Mouse (Mus musculus): ENCODE data around the gene Spib.

Gene Spib

DNA sequence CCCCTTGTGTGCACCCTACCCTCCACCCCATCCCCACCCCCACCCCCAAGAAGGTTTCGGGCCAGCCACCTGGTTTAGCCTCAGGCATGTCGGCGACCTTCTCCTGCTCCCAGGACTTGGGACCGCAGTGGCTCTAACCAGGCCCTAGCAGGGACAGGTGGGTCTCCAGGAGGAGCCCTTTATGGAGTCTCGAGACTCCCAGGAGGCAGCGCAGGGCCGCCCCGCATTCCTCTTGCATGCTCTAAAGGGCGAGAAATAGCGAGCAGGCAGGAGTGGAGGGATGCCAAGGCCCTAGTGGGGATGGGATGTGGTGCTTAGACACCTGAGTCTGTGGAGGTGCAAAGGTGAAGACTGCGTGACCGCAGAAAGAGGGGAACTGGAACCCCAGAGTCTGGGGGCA lies 7.4 kb downstream of the Spib start, which contains the start of gene Mybpc2:
Gene Mybpc2, minus strand, starts transcription at position 155 of the 400 bp plus-strand sequence.
- peak; percentile 45 for DNase-seq

GRCm38 (mm10) chr7:44523056-44523455 lies 8.8 kb downstream of the Spib start:
- no peak for DNase-seq

GRCm38 (mm10) chr7:44521710-44522109 lies 10.2 kb downstream of the Spib start:
- DNase-seq: peak; percentile 75

DNA sequence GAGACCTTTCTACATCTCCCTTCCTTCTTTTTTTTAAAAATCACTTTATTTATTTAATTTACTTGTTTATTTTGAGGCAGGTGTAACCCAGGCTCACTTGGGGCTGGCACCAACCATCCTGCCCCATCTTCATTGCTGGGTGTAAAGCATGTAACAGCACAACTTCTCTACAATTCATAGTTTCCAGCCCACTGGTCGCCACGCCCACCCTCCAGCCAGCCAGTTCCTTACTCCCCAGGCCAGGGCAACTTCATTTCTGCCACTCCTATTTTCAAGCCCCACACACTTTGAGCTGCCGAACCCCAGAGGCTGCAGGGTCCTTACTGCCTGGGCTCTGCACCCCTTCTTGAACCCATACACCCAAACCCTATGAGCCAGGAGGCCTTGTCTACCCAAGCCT lies 10.9 kb downstream of the Spib start:
- DNase-seq: no peak

DNA sequence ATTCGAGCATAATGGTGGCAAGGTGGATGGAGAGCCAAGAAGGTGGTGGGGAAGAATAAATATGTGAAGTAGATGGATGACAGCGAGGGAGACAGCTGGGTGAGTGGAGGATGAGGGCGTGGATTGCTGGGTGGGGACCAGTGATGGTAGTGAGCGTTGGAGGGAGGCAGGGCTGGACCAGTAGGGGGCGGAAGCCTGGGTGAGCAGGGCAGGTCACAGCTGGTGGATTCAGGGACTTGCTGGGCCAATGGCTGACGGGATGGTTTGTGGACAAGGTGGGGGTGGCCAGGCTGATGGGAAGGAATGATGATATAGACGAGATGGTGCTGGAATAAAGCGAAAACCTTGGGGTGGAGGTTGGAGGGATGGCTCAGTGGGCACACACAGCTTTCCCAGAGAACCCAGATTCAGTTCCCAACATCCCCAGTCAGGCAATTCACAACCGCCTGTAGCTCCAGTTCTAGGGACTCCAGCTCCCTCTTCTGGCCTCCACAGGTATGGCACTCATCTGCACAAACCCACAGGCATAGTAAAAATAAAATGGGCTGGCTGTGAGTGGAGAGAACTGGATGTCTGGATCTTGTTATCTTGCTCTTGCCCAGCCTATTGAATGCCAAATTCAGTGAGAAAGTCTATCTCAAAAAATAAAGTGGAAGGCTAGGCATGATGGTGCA lies 12.5 kb downstream of the Spib start:
- DNase-seq: no peak

- no peak for DNase-seq
Observed at GRCm38 (mm10) chr7:44507491-44507890, 24.4 kb downstream of the Spib start.

- peak; percentile 73 for DNase-seq
Observed at GRCm38 (mm10) chr7:44501563-44502115, 30.2 kb downstream of the Spib start.

DNA sequence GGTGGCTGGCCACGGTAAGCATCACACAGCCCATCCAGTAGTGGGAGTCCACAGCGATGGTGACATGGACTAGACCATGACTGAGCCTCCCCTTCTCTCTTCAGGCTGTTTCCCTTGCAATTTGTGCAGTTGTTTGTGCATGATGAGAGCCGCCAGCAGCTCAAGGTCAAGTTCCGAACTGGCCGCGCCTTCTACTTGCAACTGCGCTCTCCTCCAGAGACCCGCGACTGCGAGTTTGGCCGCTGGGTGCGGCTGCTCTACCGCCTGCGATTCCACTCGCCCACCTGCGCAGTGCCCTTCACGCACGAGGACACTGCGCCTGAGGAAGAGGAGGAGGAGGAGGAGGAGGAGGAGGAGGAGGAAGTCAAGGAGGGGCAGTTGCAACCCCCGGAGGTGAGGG lies 31.8 kb downstream of the Spib start:
- no peak for DNase-seq

DNA sequence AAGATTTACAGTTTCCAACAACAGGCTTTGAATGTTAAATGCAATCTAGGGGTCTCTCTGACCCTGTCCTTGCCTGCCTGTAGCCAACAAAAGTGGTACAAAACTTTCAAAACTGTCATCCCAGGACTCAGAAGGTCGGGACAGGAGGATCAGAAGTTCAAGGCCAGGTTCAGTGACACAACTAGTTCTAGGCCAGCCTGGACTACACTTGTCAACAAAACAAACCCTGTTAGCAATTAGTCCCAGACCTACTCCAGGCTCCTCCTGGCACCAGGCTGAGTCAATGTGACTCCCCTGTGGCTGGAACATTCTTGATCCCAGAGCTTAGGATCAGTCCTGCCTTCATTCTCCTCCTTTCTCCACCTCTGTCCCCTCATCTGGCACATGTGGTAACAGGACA lies 32.9 kb downstream of the Spib start:
- DNase-seq: no peak

DNA sequence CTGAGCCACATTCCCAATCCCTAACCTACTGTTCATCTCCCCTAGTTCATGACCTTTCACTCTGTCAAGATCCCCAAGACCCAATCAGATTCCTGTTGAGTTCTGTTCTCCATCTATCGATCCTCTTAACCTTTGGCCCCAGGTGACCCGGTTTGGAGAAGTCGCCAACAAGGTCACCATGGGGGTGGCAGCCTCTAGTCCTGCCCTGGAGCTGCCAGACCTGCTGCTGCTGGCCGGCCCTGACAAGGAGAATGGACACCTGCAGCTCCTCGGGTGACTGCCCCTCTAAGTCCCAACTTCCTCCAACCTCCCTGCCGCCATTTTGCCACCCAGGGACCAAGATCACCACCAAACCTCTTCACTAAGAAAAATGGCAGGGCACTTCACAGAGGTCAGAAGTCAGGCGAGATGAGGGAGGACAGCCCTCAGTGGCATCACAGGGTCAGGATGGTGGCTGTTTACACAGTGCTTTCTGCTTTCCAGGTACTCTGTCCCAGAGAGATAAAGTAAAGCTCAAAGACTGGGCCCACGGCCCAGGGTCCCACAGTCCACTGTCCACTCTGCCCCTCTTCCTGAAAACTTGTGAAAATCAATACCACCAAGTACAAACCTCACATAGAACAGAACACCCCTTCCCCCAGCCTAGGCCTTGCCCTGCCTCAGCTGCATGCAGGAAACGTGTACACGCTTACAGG lies 34.4 kb downstream of the Spib start:
- DNase-seq: no peak

GRCm38 (mm10) chr7:44496771-44497109 lies 35.1 kb downstream of the Spib start:
- DNase-seq: no peak

- peak; percentile 98 for DNase-seq
Observed at GRCm38 (mm10) chr7:44495992-44496770, 35.7 kb downstream of the Spib start, which contains the start of the genes Emc10 and Fam71e1. Emc10 (minus strand) TSS chr7:44496529. Fam71e1 (plus strand) TSS chr7:44496581.

- DNase-seq: no peak
Observed at GRCm38 (mm10) chr7:44495086-44495485, 36.8 kb downstream of the Spib start.

GRCm38 (mm10) chr7:44494681-44495080 lies 37.2 kb downstream of the Spib start:
- no peak for DNase-seq

DNA sequence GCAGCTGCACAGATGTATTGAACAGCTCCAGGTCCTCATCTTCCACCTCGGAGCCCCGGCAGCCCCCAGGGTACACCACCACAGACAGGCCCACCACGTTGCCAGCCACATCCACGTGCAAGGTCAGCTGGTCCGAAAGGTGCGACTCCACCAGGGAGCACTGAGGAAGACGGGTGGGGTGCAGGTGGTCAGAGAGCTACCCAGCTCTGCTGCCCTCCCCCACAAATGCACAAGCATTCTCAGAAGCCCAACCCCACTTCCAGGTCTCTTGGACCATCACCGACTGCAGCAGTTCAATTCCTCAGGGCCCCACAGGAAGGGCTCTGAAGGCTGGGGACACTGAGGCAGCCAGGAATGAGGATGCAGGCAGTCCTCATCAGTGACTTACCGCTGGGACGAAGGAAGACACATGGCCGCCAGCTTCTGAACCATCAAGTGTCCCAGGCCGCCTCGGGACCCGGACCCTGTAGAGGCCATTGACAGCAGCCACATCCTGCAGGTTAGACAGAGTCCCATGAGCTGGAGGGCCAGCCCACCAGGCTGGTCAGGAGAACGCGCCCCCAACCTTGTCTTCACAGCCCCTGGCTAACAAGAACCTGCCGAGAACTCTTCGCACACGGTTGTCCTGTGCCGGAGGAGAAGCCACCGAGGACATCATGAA lies 39.6 kb downstream of the Spib start:
- no peak for DNase-seq

GRCm38 (mm10) chr7:44491391-44491790 lies 40.5 kb downstream of the Spib start:
- DNase-seq: no peak

GRCm38 (mm10) chr7:44490281-44490680 lies 41.6 kb downstream of the Spib start:
- DNase-seq: no peak

GRCm38 (mm10) chr7:44488545-44488944 lies 43.3 kb downstream of the Spib start:
- no peak for DNase-seq

- no peak for DNase-seq
Observed at GRCm38 (mm10) chr7:44487936-44488335, 43.9 kb downstream of the Spib start.

DNA sequence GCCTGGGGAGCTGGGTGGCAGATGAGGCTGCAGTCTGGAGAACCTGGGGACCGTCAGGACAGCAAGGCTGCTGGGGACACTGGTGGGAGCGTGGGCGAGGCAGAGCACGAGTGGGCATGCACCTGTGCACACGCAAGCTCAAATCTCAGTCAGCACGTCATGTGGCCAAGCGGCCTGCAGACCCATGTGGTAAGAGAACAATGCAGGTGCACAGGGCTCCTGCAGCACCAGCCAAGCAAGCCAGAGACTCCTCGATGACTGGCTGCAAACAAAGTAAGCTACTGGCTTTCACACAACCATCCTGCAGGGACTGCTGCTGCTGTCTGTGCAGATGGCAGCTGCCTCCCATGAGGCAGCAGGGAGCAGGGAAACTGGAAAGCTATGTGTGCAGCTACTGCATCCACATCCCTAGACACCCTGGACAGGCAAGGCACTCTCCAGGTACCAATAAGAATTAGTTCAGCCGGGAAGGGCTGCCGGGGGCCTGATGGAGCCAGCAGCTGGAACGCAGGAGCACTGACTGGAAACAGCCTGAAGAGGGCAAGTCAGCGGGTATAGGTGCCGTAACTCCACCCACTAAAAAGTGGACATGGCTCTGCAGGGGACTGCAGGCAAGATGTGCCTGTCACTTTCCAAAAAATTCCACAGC lies 44.8 kb downstream of the Spib start:
- no peak for DNase-seq

DNA sequence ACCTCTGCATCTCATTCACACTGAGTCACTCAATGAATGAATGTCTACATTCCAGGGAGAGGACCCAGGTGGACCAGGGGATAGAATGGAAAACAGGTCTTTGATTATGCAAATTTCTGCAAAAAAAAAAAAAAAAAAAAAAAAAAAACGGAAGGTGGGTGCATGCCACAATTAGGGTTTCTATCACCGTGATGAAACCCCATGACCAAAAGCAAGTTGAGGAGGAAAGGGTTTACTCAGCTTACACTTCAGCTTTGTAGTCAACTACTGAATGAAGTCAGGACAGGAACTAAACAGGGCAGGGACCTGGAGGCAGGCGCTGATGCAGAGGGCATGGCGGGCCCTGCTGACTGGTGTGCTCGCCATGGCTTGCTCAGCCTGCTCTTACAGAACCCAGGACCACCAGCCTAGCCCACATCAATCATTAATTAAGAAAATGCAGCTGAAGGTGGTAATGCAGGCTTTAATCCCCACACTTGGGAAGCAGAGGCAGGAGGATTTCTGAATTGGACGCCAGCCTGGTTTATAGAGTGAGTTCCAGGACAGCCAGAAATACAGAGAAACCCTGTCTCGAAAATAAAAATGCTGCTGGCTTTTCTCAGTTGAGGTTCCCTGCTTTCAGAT lies 46.2 kb downstream of the Spib start:
- DNase-seq: no peak

Measured in lung, postnatal 36 days (tissue).